Mouse (Mus musculus): ENCODE data around the gene Rad51ap2.

Gene Rad51ap2

GRCm38 (mm10) chr12:11455549-11456194, at the start of gene Rad51ap2:
Gene Rad51ap2 (plus strand): TSS chr12:11456079.
- peak; percentile 73 for DNase-seq (ENCODE audit: low spot score)

- DNase-seq (ENCODE audit: low spot score) = no peak
These were observed 48.2 kb upstream of the Rad51ap2 start for GRCm38 (mm10) chr12:11407679-11408078.

- DNase-seq (ENCODE audit: low spot score) = no peak
These were observed 37.8 kb upstream of the Rad51ap2 start for GRCm38 (mm10) chr12:11418112-11418511.

- no peak for DNase-seq (ENCODE audit: low spot score)
These were observed 28.5 kb upstream of the Rad51ap2 start for GRCm38 (mm10) chr12:11427396-11427795.

- DNase-seq (ENCODE audit: low spot score) = no peak
These were observed 22.8 kb upstream of the Rad51ap2 start for GRCm38 (mm10) chr12:11433126-11433525.

- DNase-seq (ENCODE audit: low spot score) = no peak
These were observed 22.2 kb upstream of the Rad51ap2 start for GRCm38 (mm10) chr12:11433716-11434115.

- DNase-seq (ENCODE audit: low spot score) = no peak
These were observed 21.4 kb upstream of the Rad51ap2 start for GRCm38 (mm10) chr12:11434446-11434845.

GRCm38 (mm10) chr12:11435246-11436022, 20.4 kb upstream of the Rad51ap2 start:
- DNase-seq (ENCODE audit: low spot score) = no peak

GRCm38 (mm10) chr12:11436023-11436350, 19.9 kb upstream of the Rad51ap2 start:
- no peak for DNase-seq (ENCODE audit: low spot score)

- DNase-seq (ENCODE audit: low spot score) = peak; percentile 33
These were observed 19.2 kb upstream of the Rad51ap2 start, which contains the start of gene Vsnl1 for GRCm38 (mm10) chr12:11436497-11437265. Gene Vsnl1 (minus strand): TSS chr12:11436613.

- peak; percentile 72 for DNase-seq (ENCODE audit: low spot score)
These were observed 18.5 kb upstream of the Rad51ap2 start for GRCm38 (mm10) chr12:11437266-11437906.

- DNase-seq (ENCODE audit: low spot score) = peak; percentile 3
These were observed 17.9 kb upstream of the Rad51ap2 start for GRCm38 (mm10) chr12:11437907-11438447.

- DNase-seq (ENCODE audit: low spot score) = no peak
These were observed 1.7 kb upstream of the Rad51ap2 start for GRCm38 (mm10) chr12:11454146-11454545.

- DNase-seq (ENCODE audit: low spot score) = no peak
These were observed 334 bp downstream of the Rad51ap2 start for GRCm38 (mm10) chr12:11456213-11456612.

GRCm38 (mm10) chr12:11456632-11457031, 753 bp downstream of the Rad51ap2 start:
- DNase-seq (ENCODE audit: low spot score) = no peak
